Mouse (Mus musculus) hindbrain, embryonic 13.5 days (tissue): ENCODE results near the gene Fam240a. TPM values are rescaled to one million over a fixed set of nuclear protein-coding genes. Genes with fewer than 3 reads are reported as not detected.

Source experiments
- ATAC-seq: fragments of 200-750 bp; cut with Nextera tagmentation; 2 replicates; pipeline ENCODE4 v1.8.0; 2017; ENCODE audit warnings: moderate TSS enrichment; ENCODE audit not compliant: low FRiP score
- H3K27ac ChIP-seq: fragments of 300-500 bp; sonication (generic); 2 replicates; pipeline ENCODE4 v1.5.1; 2015; ENCODE audit warnings: inconsistent platforms, mild to moderate bottlenecking, moderate library complexity
- H3K27me3 ChIP-seq: fragments of 300-500 bp; sonication (generic); 2 replicates; pipeline ENCODE4 v1.6.1; 2015; ENCODE audit warnings: mild to moderate bottlenecking, inconsistent platforms
- H3K36me3 ChIP-seq: fragments of 300-500 bp; sonication (generic); 2 replicates; pipeline ENCODE4 v1.6.1; 2015; ENCODE audit warnings: mild to moderate bottlenecking, inconsistent platforms
- H3K4me1 ChIP-seq: fragments of 300-500 bp; sonication (generic); replicated peaks from 2 replicates; pipeline ENCODE4 v1.6.1; 2015; ENCODE audit warnings: inconsistent platforms
- H3K4me2 ChIP-seq: fragments of 300-500 bp; sonication (generic); 2 replicates; pipeline ENCODE4 v1.6.1; 2015; ENCODE audit warnings: inconsistent platforms, mild to moderate bottlenecking, moderate library complexity
- H3K4me3 ChIP-seq: fragments of 300-500 bp; sonication (generic); 2 replicates; pipeline ENCODE4 v1.5.1; 2015; ENCODE audit warnings: mild to moderate bottlenecking, inconsistent platforms
- H3K9ac ChIP-seq: fragments of 300-500 bp; sonication (generic); 2 replicates; pipeline ENCODE4 v1.6.1; 2015; ENCODE audit warnings: mild to moderate bottlenecking, inconsistent platforms
- H3K9me3 ChIP-seq: fragments of 300-500 bp; sonication (generic); 2 replicates; pipeline ENCODE4 v1.6.1; 2016; ENCODE audit warnings: inconsistent platforms
- WGBS: fragments of 180-500 bp; shearing (Covaris S2); methylation state at CpG from one replicate; pipeline ENCODE4 v1.1.7; 2015; 5-methylcytosine and 5-hydroxymethylcytosine counted together
- polyA plus RNA-seq: library from polyadenylated mRNA; unstranded; fragments of >200 nt; fragmentation: Nextera tagmentation; extraction: Ambion mirVana; gene quantifications from 2 replicates; pipeline ENCODE4 v1.2.1, GENCODE M21; 2015

Gene Fam240a
- not detected in 2 replicates for polyA plus RNA-seq

DNA sequence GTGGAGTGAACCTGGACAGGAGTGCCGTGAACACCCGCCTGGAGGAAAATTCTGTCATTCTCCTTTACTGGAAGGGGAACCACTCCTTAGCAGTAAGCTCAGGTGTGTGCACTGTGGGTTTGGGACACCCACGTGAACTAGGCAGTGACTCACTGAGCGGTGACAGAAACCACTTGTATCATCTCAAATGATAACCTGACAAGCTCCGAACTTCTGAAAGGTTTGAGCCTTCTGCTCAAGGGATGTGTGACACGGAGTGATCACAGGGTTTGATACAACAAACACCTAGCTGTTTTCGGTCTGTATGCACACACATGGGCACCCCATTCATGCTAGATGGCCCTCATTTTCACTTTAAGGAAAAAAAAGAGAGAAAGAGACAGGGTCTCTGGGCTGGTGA is at the start of gene Fam240a:
Fam240a (minus strand) TSS at position 76 of the 400 bp plus-strand sequence.
- Histone ChIP-seq H3K4me3 (no peak within 1 kb of the TSS), H3K9me3 (no peaks in the 10 kb centered on the region), H3K27ac (no peak within 1 kb of the TSS), H3K4me1 (peaks cover 6% of the 10 kb centered on the region; the same call in 1 of the 2 replicates), H3K27me3 (no peaks in the 10 kb centered on the region), H3K36me3 (no peaks in the 10 kb centered on the region), H3K4me2 (no peak within 1 kb of the TSS), H3K9ac (no peak within 1 kb of the TSS)
- WGBS, result 91% methylated on average over 7 of the region's 7 CpGs
- no peak for ATAC-seq

DNA sequence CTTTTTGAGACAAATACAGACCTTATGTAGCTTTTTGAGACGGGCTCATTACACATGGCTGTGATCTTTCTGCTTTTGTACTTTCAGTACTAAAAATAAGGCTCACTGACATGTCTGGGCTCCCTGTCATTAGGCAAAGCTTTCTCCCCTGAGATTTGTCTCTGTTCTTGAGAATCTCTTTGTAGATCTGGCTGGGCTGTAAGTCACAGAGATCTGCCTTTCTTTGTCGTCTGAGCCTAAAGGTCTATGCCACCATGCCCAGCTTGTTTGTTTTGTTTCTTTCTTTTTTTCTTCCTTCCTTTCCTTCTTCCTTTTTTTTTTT is 49.2 kb upstream of the Fam240a start:
- H3K4me2 ChIP-seq, result no peak overlapping the region
- H3K9ac ChIP-seq, result no peak overlapping the region
- no peak overlapping the region for H3K27ac ChIP-seq
- no peaks in the 10 kb centered on the region for H3K27me3 ChIP-seq
- WGBS, result 72% methylated on average over 2 of the region's 2 CpGs
- H3K36me3 ChIP-seq, result no peaks in the 10 kb centered on the region
- no peak for ATAC-seq
- no peak overlapping the region for H3K4me3 ChIP-seq
- no peaks in the 10 kb centered on the region for H3K4me1 ChIP-seq
- no peaks in the 10 kb centered on the region for H3K9me3 ChIP-seq

DNA sequence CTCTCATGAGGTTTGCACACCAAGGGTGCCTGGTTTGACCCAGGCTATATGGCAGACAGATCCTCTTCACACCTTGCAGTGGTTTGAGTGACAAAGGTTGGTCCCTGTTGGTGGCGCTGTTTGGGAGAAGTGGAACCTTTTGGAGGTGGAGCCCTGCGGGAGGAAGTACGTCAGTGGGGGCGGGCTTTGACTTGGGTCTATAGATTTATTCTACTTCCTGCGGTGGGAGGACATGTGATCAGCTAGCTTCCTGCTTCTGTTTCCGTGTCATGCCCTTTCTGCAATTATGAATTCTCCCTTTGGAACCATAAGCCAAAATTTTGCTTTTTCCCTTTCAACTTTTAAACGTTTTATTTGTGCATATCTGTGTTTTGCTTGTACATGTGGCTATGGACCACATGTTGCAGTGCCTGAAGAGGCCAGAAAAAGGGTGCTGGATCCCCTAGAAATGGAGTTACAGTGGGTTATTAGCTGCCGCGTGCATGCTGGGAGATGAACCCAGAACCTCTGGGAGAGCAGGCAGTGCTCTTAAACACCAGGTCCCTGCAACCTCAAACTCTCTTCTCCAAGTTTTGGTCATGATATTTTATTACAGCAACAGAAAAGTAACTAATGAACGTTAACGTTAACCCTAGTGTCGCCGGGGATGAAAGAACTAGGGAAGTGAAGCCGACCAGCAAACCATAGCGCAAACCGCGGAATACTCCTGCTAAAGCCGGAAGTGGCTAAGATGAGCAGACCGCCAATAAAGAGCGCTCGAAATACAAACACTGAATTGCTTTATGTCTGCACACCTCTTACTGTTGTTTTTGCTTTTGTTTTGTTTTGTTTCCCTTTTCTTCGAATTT is 48.6 kb upstream of the Fam240a start:
- no peaks in the 10 kb centered on the region for H3K27me3 ChIP-seq
- 92% methylated on average over 22 of the region's 22 CpGs for WGBS
- no peak for ATAC-seq
- H3K4me1 ChIP-seq, result no peaks in the 10 kb centered on the region
- no peaks in the 10 kb centered on the region for H3K36me3 ChIP-seq
- H3K4me2 ChIP-seq, result no peak overlapping the region
- no peak overlapping the region for H3K27ac ChIP-seq
- no peaks in the 10 kb centered on the region for H3K9me3 ChIP-seq
- H3K4me3 ChIP-seq, result no peak overlapping the region
- no peak overlapping the region for H3K9ac ChIP-seq

DNA sequence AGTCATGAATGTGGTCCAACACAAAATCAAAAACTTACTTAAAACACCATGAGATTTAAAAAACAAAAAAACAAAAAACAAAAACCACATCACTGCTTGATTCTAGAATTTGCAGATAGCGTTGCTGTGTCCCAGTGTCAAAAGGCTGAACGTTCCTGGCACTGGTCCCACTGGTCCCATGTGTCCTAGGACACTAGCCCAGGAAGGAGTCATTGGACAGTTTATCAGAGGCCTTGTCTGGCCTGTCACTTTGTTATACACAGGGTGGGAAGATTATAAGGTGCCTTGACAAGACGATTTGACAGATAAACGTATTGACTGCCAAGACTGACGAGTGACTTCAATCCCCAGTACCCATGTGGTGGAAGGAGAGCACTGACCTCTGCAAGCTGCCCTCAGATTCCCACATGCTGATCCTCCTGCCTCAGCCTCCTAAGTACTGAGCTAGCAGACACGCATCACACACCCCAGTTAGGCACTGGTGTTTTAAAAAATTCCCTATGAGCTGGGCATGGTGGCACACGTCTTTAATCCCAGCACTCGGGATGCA is 47.0 kb upstream of the Fam240a start:
- H3K27ac ChIP-seq, result no peak overlapping the region
- no peaks in the 10 kb centered on the region for H3K36me3 ChIP-seq
- no peaks in the 10 kb centered on the region for H3K27me3 ChIP-seq
- 92% methylated on average over 8 of the region's 8 CpGs for WGBS
- H3K4me2 ChIP-seq, result no peak overlapping the region
- H3K4me3 ChIP-seq, result no peak overlapping the region
- H3K9ac ChIP-seq, result no peak overlapping the region
- H3K9me3 ChIP-seq, result no peaks in the 10 kb centered on the region
- no peak for ATAC-seq
- H3K4me1 ChIP-seq, result no peaks in the 10 kb centered on the region

DNA sequence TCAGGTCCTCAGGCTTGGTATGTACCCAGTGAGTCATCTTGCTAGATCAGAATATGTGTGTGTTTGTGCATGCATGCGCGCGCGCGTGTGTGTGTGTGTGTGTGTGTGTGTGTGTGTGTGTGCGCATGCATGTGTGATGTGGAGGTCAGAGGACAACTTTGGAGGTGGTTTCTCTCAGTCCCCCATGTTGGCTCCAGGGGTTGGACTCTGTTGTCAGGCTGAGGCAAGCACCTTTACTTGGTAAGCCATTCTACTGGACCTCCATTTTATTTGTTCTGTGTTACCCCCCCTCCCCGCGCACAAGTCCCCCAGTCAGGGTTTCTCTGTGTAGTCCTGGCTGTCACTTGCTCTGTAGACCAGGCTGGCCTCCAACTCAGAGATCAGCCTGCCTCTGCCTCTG is 44.7 kb upstream of the Fam240a start:
- no peaks in the 10 kb centered on the region for H3K36me3 ChIP-seq
- H3K4me1 ChIP-seq, result no peaks in the 10 kb centered on the region
- 98% methylated on average over 8 of the region's 8 CpGs for WGBS
- H3K9me3 ChIP-seq, result no peaks in the 10 kb centered on the region
- ATAC-seq, result no peak
- H3K9ac ChIP-seq, result no peak overlapping the region
- H3K4me3 ChIP-seq, result no peak overlapping the region
- no peaks in the 10 kb centered on the region; the same call in 1 of the 2 replicates for H3K27me3 ChIP-seq
- no peak overlapping the region for H3K4me2 ChIP-seq
- no peak overlapping the region for H3K27ac ChIP-seq

DNA sequence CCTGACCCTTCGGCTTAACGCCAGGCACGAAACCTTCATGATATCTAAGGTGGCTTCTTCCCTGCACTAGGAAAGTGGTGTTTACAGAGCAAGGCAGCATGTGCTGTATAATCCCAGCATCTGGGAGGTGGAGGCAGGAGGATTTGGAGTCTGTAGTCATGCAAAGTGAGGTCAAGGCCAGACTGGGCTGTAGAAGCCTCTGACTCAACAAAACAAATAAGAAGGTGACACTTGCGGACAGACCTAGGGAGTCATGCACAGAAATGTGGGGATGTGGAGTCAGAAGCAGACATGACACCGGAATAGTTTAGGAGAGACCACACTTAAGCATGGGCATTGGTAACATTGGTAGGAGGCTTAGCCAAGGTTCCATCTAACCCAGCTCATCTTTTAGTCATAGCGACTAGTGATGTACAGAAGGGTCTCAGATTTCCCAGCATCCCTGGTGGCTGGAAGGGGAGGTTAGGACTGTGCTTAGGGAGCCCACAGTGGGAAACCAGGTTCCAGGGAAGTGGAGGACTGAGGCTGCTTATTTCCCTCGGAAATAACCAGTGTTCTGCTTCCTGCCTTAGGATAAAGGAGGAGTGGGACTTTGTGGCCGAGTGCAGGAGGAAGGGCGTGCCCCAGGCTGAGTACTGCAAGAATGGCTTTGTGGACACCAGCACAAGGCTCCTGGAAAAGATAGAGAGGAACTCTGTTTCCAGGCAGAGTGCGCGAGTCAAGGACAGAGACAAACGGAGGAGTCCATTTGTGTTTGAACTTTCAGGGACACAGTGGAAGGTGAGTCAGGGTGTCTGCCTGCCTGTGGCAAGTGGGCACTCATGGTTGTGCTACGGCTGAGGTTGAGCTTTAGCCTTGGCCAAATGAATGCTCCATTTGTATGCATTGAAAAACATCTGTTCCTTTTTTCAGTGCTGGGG is 43.8 kb upstream of the Fam240a start:
- Histone ChIP-seq H3K9ac (no peak overlapping the region), H3K27ac (no peak overlapping the region), H3K4me1 (no peaks in the 10 kb centered on the region), H3K27me3 (peaks cover 6% of the 10 kb centered on the region), H3K9me3 (no peaks in the 10 kb centered on the region), H3K4me2 (no peak overlapping the region), H3K36me3 (no peaks in the 10 kb centered on the region), H3K4me3 (no peak overlapping the region)
- WGBS, result 86% methylated on average over 13 of the region's 13 CpGs
- ATAC-seq, result no peak

DNA sequence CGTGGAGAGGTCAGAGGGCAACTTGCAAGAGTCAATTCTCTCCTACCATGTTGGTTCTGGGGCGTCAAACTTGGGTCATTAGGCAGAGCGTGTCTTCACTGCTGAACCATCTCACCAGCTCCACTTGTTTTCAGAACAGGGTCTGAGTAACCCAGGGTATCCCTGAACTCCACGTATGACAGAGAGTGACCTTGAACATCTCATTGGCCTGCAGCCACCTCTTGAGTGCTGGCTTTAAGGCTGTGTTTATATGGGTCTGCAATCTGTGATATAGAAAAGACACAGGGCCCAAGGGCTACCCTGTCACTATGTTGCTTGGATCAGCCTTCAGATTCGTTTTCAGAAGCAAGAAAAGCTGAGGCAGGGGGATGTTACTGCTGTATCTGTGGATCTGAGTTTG is 43.0 kb upstream of the Fam240a start:
- Histone ChIP-seq H3K9ac (no peak overlapping the region), H3K36me3 (no peaks in the 10 kb centered on the region), H3K9me3 (no peaks in the 10 kb centered on the region), H3K27me3 (peaks cover 12% of the 10 kb centered on the region), H3K4me3 (no peak overlapping the region), H3K4me2 (no peak overlapping the region), H3K4me1 (no peaks in the 10 kb centered on the region), H3K27ac (no peak overlapping the region)
- WGBS, result 85% methylated on average over 5 of the region's 5 CpGs
- ATAC-seq, result no peak

DNA sequence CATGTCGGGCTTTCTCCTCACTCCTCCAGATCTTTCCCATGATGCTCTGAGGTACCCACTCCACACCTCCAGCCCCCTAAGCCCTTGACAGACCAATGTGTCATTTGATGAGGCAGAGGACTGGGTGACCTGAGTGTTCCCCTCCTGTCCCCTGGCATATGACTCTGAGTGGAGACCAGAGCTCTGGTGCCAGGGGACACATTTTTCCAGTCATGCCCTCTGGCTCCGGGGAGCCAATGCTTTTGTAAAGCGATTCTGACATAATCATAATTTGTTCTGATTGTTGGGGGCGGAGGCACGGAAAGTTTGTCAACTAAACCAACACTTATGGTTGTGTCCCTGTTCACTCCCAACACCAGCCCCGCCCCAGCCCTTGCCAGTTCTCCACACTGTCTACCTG is 39.3 kb upstream of the Fam240a start:
- 90% methylated on average over 6 of the region's 6 CpGs for WGBS
- no peak overlapping the region for H3K4me3 ChIP-seq
- H3K4me2 ChIP-seq, result no peak overlapping the region
- no peaks in the 10 kb centered on the region for H3K9me3 ChIP-seq
- H3K27ac ChIP-seq, result no peak overlapping the region
- no peaks in the 10 kb centered on the region for H3K36me3 ChIP-seq
- H3K4me1 ChIP-seq, result peaks cover 12% of the 10 kb centered on the region
- H3K9ac ChIP-seq, result no peak overlapping the region
- no peak for ATAC-seq
- H3K27me3 ChIP-seq, result peaks cover 34% of the 10 kb centered on the region

DNA sequence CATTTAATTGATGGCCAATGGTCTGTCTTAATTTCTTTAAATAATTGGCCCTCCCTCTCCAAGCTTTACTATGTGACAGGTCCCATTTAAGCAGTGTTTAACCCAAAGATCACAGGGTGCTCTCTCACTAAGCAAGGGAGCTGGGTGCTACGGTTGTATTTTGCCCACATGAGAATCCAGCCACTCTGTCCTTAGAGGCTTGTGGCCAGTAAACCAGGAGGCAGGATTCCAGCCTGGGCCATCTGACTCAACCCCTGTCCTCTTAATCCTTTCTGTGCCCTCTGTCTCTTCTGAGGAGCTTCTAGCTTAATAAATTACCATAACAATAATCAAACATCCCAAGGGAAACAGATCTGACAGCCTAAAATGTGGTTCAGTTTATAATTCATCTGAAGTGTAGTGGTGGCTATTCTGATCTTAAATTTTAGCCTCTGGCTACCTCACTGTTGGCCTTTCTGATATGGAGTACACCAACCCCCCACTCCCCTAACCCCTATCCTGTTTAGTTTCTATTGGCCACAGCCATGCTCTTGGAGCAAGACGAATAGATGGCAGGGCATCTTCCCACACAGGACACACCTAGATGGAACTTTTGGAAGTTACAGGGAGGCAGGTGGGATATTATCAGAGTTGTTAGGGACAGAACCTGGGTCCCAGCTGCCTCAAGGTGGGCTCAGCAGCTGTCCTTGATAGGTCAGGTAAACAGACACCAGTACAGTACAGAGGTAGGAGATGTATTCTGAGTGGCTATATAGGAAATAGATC is 38.2 kb upstream of the Fam240a start:
- WGBS, result 48% methylated on average over 2 of the region's 2 CpGs
- Histone ChIP-seq H3K4me2 (peak overlapping the region; percentile 86), H3K4me1 (peaks cover 12% of the 10 kb centered on the region), H3K4me3 (no peak overlapping the region; the same call in 1 of the 2 replicates), H3K27ac (no peak overlapping the region), H3K27me3 (peaks cover 37% of the 10 kb centered on the region), H3K9me3 (no peaks in the 10 kb centered on the region), H3K9ac (no peak overlapping the region), H3K36me3 (no peaks in the 10 kb centered on the region)
- no peak for ATAC-seq

DNA sequence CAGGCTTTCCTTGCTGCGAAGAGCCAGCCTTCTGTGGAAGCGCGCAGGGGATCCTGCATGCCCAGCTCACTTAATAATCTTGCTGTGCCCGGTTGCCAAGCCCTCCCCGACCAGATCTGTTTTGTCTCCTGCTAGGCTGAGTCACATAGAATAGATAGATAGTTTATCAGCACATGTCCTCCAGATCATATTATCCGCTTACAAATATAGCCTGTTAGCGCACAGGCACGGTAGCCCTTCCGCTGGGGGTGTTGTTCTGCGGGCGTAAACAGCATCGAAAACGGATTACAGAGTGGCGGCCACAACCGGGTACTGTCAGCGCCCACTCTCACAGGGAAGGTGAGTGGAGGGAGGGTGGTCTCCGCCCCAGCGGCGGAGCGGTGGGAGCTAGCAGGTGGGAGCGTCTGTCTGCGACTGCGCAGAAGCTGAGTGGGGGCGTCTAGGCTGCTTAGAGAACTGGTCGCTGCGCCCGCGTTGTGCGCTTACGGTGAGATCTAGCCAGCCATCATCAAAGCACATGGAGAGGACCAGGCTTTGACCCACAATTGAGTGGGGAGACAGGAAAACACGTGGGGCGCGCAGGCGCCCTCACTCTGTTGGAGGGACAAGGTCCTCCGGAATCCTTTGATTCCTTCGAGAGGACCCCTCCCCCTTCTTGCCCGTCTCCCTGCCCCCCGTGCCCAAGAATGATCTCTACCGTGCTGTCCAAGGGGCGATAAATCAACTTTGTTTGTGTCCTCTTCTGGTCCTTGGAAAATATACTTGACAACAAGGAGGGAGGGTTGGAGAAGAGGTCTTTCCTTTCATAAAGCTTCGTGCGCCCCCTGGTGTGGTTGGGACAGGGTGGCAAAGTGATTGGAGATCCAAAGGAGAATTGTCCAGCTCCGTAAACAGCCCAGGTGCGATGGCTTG is 37.1 kb upstream of the Fam240a start:
- H3K4me1 ChIP-seq, result peaks cover 12% of the 10 kb centered on the region
- H3K9ac ChIP-seq, result peak overlapping the region; percentile 71
- H3K4me3 ChIP-seq, result peak overlapping the region; percentile 54
- H3K27ac ChIP-seq, result peak overlapping the region; percentile 86
- no peaks in the 10 kb centered on the region for H3K9me3 ChIP-seq
- peaks cover 37% of the 10 kb centered on the region for H3K27me3 ChIP-seq
- peak; percentile 89 for ATAC-seq
- WGBS, result 1% methylated on average over 44 of the region's 44 CpGs
- H3K36me3 ChIP-seq, result no peaks in the 10 kb centered on the region
- H3K4me2 ChIP-seq, result peak overlapping the region; percentile 86

DNA sequence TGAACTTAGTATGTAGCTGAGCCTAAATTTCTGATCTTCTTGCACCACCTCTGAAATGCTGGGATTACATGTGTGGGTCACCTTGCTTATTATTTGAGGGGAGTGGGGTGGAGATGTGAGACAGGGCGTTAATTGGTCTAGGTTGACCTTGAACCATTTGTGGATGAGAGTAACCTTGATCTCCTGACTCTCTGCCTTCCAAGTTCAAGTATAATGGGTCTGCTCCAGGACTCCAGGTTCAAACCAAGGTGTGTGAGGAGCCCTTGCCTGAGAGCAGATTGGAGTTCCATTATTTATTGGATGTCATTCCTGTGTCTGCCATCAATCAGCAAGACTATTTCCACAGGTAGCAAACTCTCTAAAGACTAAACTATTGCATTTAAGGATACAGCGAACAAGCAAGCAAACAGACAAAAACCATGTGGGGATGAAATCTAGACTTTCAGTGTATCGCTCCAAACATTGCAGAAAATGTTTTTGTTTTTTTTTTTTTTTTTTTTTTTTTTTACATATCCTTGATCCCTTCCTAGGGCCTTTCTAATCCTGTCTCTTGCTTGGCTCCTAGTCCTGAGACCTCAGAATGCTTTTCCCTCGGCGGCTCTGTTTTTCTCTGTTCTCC is 36.4 kb upstream of the Fam240a start:
- Histone ChIP-seq H3K4me3 (peak overlapping the region; percentile 54), H3K27ac (peak overlapping the region; percentile 86), H3K9ac (peak overlapping the region; percentile 71), H3K4me1 (peaks cover 12% of the 10 kb centered on the region), H3K36me3 (no peaks in the 10 kb centered on the region), H3K4me2 (peak overlapping the region; percentile 86), H3K9me3 (no peaks in the 10 kb centered on the region), H3K27me3 (peaks cover 39% of the 10 kb centered on the region)
- ATAC-seq, result no peak
- WGBS, result 44% methylated on average over 5 of the region's 5 CpGs
